15 mouse cellular contexts compared by ENCODE assay signal in genomic region chr7:45175929-45176328, GRCm38 (mm10). TPM values are rescaled to one million over a fixed set of nuclear protein-coding genes. Genes with fewer than 3 reads are reported as not detected.
DNase-seq lines count a peak whose midpoint lies in the region; ATAC-seq and TF ChIP-seq lines count a peak whose summit lies in the region.
"Had no signal": no experiment of that assay in that cellular context is flagged by ENCODE, and none has a peak within 500 bp of the region (broad histone marks: within the 10 kb centered on the region; RNA-seq: fewer than 3 reads in every experiment).

No protein-coding gene starts in this region.

- ATAC-seq in intestine, embryonic 14.5 days (replicated peaks; ENCODE audit: low FRiP score, low TSS enrichment, low read depth) = no peak
- ATAC-seq in intestine, postnatal 0 days = no peak
- no peak for ATAC-seq in embryonic facial prominence, embryonic 13.5 days (ENCODE audit: insufficient number of reproducible peaks, insufficient read depth, low FRiP score, low TSS enrichment, low read depth)
- no peak for ATAC-seq in hindbrain, embryonic 13.5 days (ENCODE audit: low FRiP score)
- no peak for ATAC-seq in midbrain, embryonic 15.5 days (replicated peaks)
- ATAC-seq in erythroblast, adult 5-6 weeks (replicated peaks; ENCODE audit: low FRiP score, poor library complexity, severe bottlenecking) = no peak

- peak overlapping the region; percentile 31 for H3K4me2 ChIP-seq in intestine, embryonic 14.5 days (ENCODE audit: low read length)
- H3K4me2 ChIP-seq in intestine, postnatal 0 days (replicated peaks; ENCODE audit: low read depth) = no peak overlapping the region
- H3K4me2 ChIP-seq in embryonic facial prominence, embryonic 13.5 days = peak overlapping the region; percentile 52
- H3K4me2 ChIP-seq in hindbrain, embryonic 13.5 days = peak overlapping the region; percentile 31
- H3K4me2 ChIP-seq in midbrain, embryonic 15.5 days = peak overlapping the region; percentile 35

- peaks cover 5% of the 10 kb centered on the region for H3K4me1 ChIP-seq in intestine, embryonic 14.5 days (replicated peaks; ENCODE audit: control insufficient read depth, insufficient read depth, low read length)
- no peaks in the 10 kb centered on the region for H3K4me1 ChIP-seq in intestine, postnatal 0 days (replicated peaks; ENCODE audit: control insufficient read depth, insufficient read depth, low read length)
- H3K4me1 ChIP-seq in embryonic facial prominence, embryonic 13.5 days = peaks cover 21% of the 10 kb centered on the region
- H3K4me1 ChIP-seq in hindbrain, embryonic 13.5 days (replicated peaks) = peaks cover 18% of the 10 kb centered on the region
- H3K4me1 ChIP-seq in midbrain, embryonic 15.5 days = peaks cover 15% of the 10 kb centered on the region

- H3K27ac ChIP-seq in intestine, embryonic 14.5 days (ENCODE audit: low read depth) = no peak overlapping the region
- no peak overlapping the region for H3K27ac ChIP-seq in intestine, postnatal 0 days (ENCODE audit: low read depth, low read length)
- no peak overlapping the region for H3K27ac ChIP-seq in embryonic facial prominence, embryonic 13.5 days
- no peak overlapping the region for H3K27ac ChIP-seq in hindbrain, embryonic 13.5 days
- H3K27ac ChIP-seq in midbrain, embryonic 15.5 days = no peak overlapping the region

- no peak for DNase-seq in intestine, embryonic 14.5 days (ENCODE audit: low spot score)
- no peak for DNase-seq in left cerebral cortex, postnatal 25 days (ENCODE audit: low spot score in 2 of 2)
- DNase-seq in kidney, postnatal 14 days = no peak
- DNase-seq: adrenal gland, postnatal 36 days; embryo, embryonic 11 days; liver; right cerebral cortex, adult 18-20 months; thymus, postnatal 4 days had no signal

- no peaks in the 10 kb centered on the region; the same call in 1 of the 2 replicates for H3K9me3 ChIP-seq in intestine, embryonic 14.5 days (ENCODE audit: control insufficient read depth, low read length)
- H3K9me3 ChIP-seq in intestine, postnatal 0 days (ENCODE audit: control insufficient read depth) = no peaks in the 10 kb centered on the region
- no peaks in the 10 kb centered on the region for H3K9me3 ChIP-seq in embryonic facial prominence, embryonic 13.5 days
- H3K9me3 ChIP-seq in hindbrain, embryonic 13.5 days = no peaks in the 10 kb centered on the region
- no peaks in the 10 kb centered on the region for H3K9me3 ChIP-seq in midbrain, embryonic 15.5 days

- 2% methylated on average over 23 of the region's 23 CpGs for WGBS in intestine, embryonic 14.5 days
- WGBS in intestine, postnatal 0 days = 2% methylated on average over 23 of the region's 23 CpGs
- 2% methylated on average over 23 of the region's 23 CpGs for WGBS in embryonic facial prominence, embryonic 13.5 days
- WGBS in hindbrain, embryonic 13.5 days = 1% methylated on average over 23 of the region's 23 CpGs
- 2% methylated on average over 23 of the region's 23 CpGs for WGBS in midbrain, embryonic 15.5 days

- intact Hi-C loops in left cerebral cortex, postnatal 25 days (cut with DNase I) = no loop called here

- no peaks in the 10 kb centered on the region for H3K36me3 ChIP-seq in intestine, embryonic 14.5 days (ENCODE audit: control insufficient read depth, insufficient read depth, low read length)
- no peaks in the 10 kb centered on the region for H3K36me3 ChIP-seq in intestine, postnatal 0 days (ENCODE audit: control insufficient read depth, insufficient read depth)
- H3K36me3 ChIP-seq in embryonic facial prominence, embryonic 13.5 days = no peaks in the 10 kb centered on the region
- no peaks in the 10 kb centered on the region for H3K36me3 ChIP-seq in hindbrain, embryonic 13.5 days
- H3K36me3 ChIP-seq in midbrain, embryonic 15.5 days (replicated peaks) = no peaks in the 10 kb centered on the region

- no peak overlapping the region for H3K9ac ChIP-seq in intestine, embryonic 14.5 days (ENCODE audit: low read length)
- H3K9ac ChIP-seq in intestine, postnatal 0 days (ENCODE audit: low read depth, low read length) = no peak overlapping the region
- H3K9ac ChIP-seq in embryonic facial prominence, embryonic 13.5 days = peak overlapping the region; percentile 55; the same call in 1 of the 2 replicates
- H3K9ac ChIP-seq in hindbrain, embryonic 13.5 days = 0 out of 2 replicates have a peak overlapping the region, but pooled peaks have one; percentile 39
- H3K9ac ChIP-seq in midbrain, embryonic 15.5 days = 0 out of 2 replicates have a peak overlapping the region, but pooled peaks have one; percentile 4

- peaks cover 81% of the 10 kb centered on the region for H3K27me3 ChIP-seq in intestine, embryonic 14.5 days (replicated peaks; ENCODE audit: control insufficient read depth, insufficient read depth, low read length)
- peaks cover 79% of the 10 kb centered on the region for H3K27me3 ChIP-seq in intestine, postnatal 0 days (replicated peaks; ENCODE audit: control insufficient read depth, insufficient read depth, low read length)
- peaks cover 96% of the 10 kb centered on the region for H3K27me3 ChIP-seq in embryonic facial prominence, embryonic 13.5 days
- peaks cover 97% of the 10 kb centered on the region for H3K27me3 ChIP-seq in hindbrain, embryonic 13.5 days
- H3K27me3 ChIP-seq in midbrain, embryonic 15.5 days (replicated peaks) = peaks cover 76% of the 10 kb centered on the region

- TF ChIP-seq CTCF in intestine, postnatal 0 days (IDR thresholded peaks at IDR 0.05; ENCODE audit: low read depth) = no peak

- no peak overlapping the region; the same call in 1 of the 2 replicates for H3K4me3 ChIP-seq in intestine, embryonic 14.5 days (ENCODE audit: low read depth, low read length)
- no peak overlapping the region for H3K4me3 ChIP-seq in intestine, postnatal 0 days (ENCODE audit: low read depth, low read length)
- peak overlapping the region; percentile 33 for H3K4me3 ChIP-seq in embryonic facial prominence, embryonic 13.5 days
- H3K4me3 ChIP-seq in hindbrain, embryonic 13.5 days = peak overlapping the region; percentile 17
- peak overlapping the region; percentile 18 for H3K4me3 ChIP-seq in midbrain, embryonic 15.5 days
- H3K4me3 ChIP-seq: megakaryocyte, embryonic 14.5 days had no signal

RNA-seq across cellular contexts. Expression of gene Gfy, which starts 3.4 kb away (rescaled TPM):
- polyA plus RNA-seq in intestine, embryonic 14.5 days (2014; fragmentation: Nextera tagmentation; extraction: Ambion mirVana) = not detected in 2 replicates
- polyA plus RNA-seq in intestine, postnatal 0 days (2015; fragmentation: Nextera tagmentation; extraction: Ambion mirVana) = not detected in 2 replicates
- 1.8 and 2.6 TPM in 2 replicates for polyA plus RNA-seq in embryonic facial prominence, embryonic 13.5 days (2015; fragmentation: Nextera tagmentation; extraction: Ambion mirVana)
- not detected in 2 replicates for polyA plus RNA-seq in hindbrain, embryonic 13.5 days (2015; fragmentation: Nextera tagmentation; extraction: Ambion mirVana)
- polyA plus RNA-seq in midbrain, embryonic 15.5 days (2015; fragmentation: Nextera tagmentation; extraction: Ambion mirVana) = not detected in 2 replicates
- not detected in 2 replicates for total RNA-seq in erythroblast, adult 5-6 weeks (2015; ENCODE audit: low replicate concordance)
- not detected in 2 replicates for total RNA-seq in erythroblast, adult 5-6 weeks (2017; ENCODE audit: low replicate concordance)
- total RNA-seq in left cerebral cortex, postnatal 25 days (2021) = under 1 TPM in 1 of 2 experiments, not detected in 1; 0.18 TPM
- total RNA-seq: adrenal gland, postnatal 36 days; granulocyte monocyte progenitor cell, adult 5-6 weeks had no signal

RNA-seq across cellular contexts. Expression of gene Pth2, which starts 4.9 kb away (rescaled TPM):
- polyA plus RNA-seq in intestine, embryonic 14.5 days (2014; fragmentation: Nextera tagmentation; extraction: Ambion mirVana) = not detected in 2 replicates
- polyA plus RNA-seq in intestine, postnatal 0 days (2015; fragmentation: Nextera tagmentation; extraction: Ambion mirVana) = not detected in 2 replicates
- polyA plus RNA-seq in embryonic facial prominence, embryonic 13.5 days (2015; fragmentation: Nextera tagmentation; extraction: Ambion mirVana) = not detected in 2 replicates
- 0.66 TPM in 1 of 2 replicates, not detected in the other for polyA plus RNA-seq in hindbrain, embryonic 13.5 days (2015; fragmentation: Nextera tagmentation; extraction: Ambion mirVana)
- polyA plus RNA-seq in midbrain, embryonic 15.5 days (2015; fragmentation: Nextera tagmentation; extraction: Ambion mirVana) = 0.68 and 0.93 TPM in 2 replicates
- total RNA-seq in erythroblast, adult 5-6 weeks (2015; ENCODE audit: low replicate concordance) = not detected in 2 replicates
- not detected in 2 replicates for total RNA-seq in erythroblast, adult 5-6 weeks (2017; ENCODE audit: low replicate concordance)
- total RNA-seq in left cerebral cortex, postnatal 25 days (2021) = not detected
- total RNA-seq: adrenal gland, postnatal 36 days; granulocyte monocyte progenitor cell, adult 5-6 weeks had no signal

RNA-seq across cellular contexts. Expression of gene Slc17a7, which starts 12.2 kb away (rescaled TPM):
- 0.07 TPM in 1 of 2 replicates, not detected in the other for polyA plus RNA-seq in intestine, embryonic 14.5 days (2014; fragmentation: Nextera tagmentation; extraction: Ambion mirVana)
- not detected in 2 replicates for polyA plus RNA-seq in intestine, postnatal 0 days (2015; fragmentation: Nextera tagmentation; extraction: Ambion mirVana)
- 0.18 and 0.22 TPM in 2 replicates for polyA plus RNA-seq in embryonic facial prominence, embryonic 13.5 days (2015; fragmentation: Nextera tagmentation; extraction: Ambion mirVana)
- polyA plus RNA-seq in hindbrain, embryonic 13.5 days (2015; fragmentation: Nextera tagmentation; extraction: Ambion mirVana) = 0.42 and 0.62 TPM in 2 replicates
- 0.59 and 1.0 TPM in 2 replicates for polyA plus RNA-seq in midbrain, embryonic 15.5 days (2015; fragmentation: Nextera tagmentation; extraction: Ambion mirVana)
- not detected in 2 replicates for total RNA-seq in erythroblast, adult 5-6 weeks (2015; ENCODE audit: low replicate concordance)
- total RNA-seq in erythroblast, adult 5-6 weeks (2017; ENCODE audit: low replicate concordance) = 0.28 TPM in 1 of 2 replicates, not detected in the other
- 1,000 to 10,000 TPM; 1,365 to 1,520 TPM for total RNA-seq in left cerebral cortex, postnatal 25 days (2021)

RNA-seq across cellular contexts. Expression of gene Aldh16a1, which starts 21.5 kb away (rescaled TPM):
- 50.9 and 66.6 TPM in 2 replicates for polyA plus RNA-seq in intestine, embryonic 14.5 days (2014; fragmentation: Nextera tagmentation; extraction: Ambion mirVana)
- polyA plus RNA-seq in intestine, postnatal 0 days (2015; fragmentation: Nextera tagmentation; extraction: Ambion mirVana) = 86.8 and 102 TPM in 2 replicates
- polyA plus RNA-seq in embryonic facial prominence, embryonic 13.5 days (2015; fragmentation: Nextera tagmentation; extraction: Ambion mirVana) = 43.6 and 52.0 TPM in 2 replicates
- polyA plus RNA-seq in hindbrain, embryonic 13.5 days (2015; fragmentation: Nextera tagmentation; extraction: Ambion mirVana) = 23.7 and 24.5 TPM in 2 replicates
- polyA plus RNA-seq in midbrain, embryonic 15.5 days (2015; fragmentation: Nextera tagmentation; extraction: Ambion mirVana) = 16.1 and 19.8 TPM in 2 replicates
- 10.2 and 12.7 TPM in 2 replicates for total RNA-seq in erythroblast, adult 5-6 weeks (2015; ENCODE audit: low replicate concordance)
- total RNA-seq in erythroblast, adult 5-6 weeks (2017; ENCODE audit: low replicate concordance) = 6.3 and 10.3 TPM in 2 replicates
- 10 to 100 TPM; 13.6 to 14.1 TPM for total RNA-seq in left cerebral cortex, postnatal 25 days (2021)

RNA-seq across cellular contexts. Expression of gene Pih1d1, which starts 21.8 kb away (rescaled TPM):
- 108 and 113 TPM in 2 replicates for polyA plus RNA-seq in intestine, embryonic 14.5 days (2014; fragmentation: Nextera tagmentation; extraction: Ambion mirVana)
- polyA plus RNA-seq in intestine, postnatal 0 days (2015; fragmentation: Nextera tagmentation; extraction: Ambion mirVana) = 63.6 and 64.7 TPM in 2 replicates
- polyA plus RNA-seq in embryonic facial prominence, embryonic 13.5 days (2015; fragmentation: Nextera tagmentation; extraction: Ambion mirVana) = 78.5 and 97.7 TPM in 2 replicates
- polyA plus RNA-seq in hindbrain, embryonic 13.5 days (2015; fragmentation: Nextera tagmentation; extraction: Ambion mirVana) = 85.6 and 94.4 TPM in 2 replicates
- 87.1 and 90.0 TPM in 2 replicates for polyA plus RNA-seq in midbrain, embryonic 15.5 days (2015; fragmentation: Nextera tagmentation; extraction: Ambion mirVana)
- total RNA-seq in erythroblast, adult 5-6 weeks (2015; ENCODE audit: low replicate concordance) = 33.4 and 59.6 TPM in 2 replicates
- 2.7 and 15.8 TPM in 2 replicates for total RNA-seq in erythroblast, adult 5-6 weeks (2017; ENCODE audit: low replicate concordance)
- total RNA-seq in left cerebral cortex, postnatal 25 days (2021) = 10 to 100 TPM; 45.8 to 49.3 TPM

Comparison
In these comparisons a context has a peak if more than half of its experiments do, and no peak if none do; other contexts are left out.
1. H3K4me3 ChIP-seq: peak in embryonic facial prominence, embryonic 13.5 days (single experiment), hindbrain, embryonic 13.5 days (single experiment) and midbrain, embryonic 15.5 days (single experiment); none in intestine, embryonic 14.5 days (single experiment) and intestine, postnatal 0 days (single experiment).
2. H3K9ac ChIP-seq: peak in embryonic facial prominence, embryonic 13.5 days (single experiment), hindbrain, embryonic 13.5 days (single experiment) and midbrain, embryonic 15.5 days (single experiment); none in intestine, embryonic 14.5 days (single experiment) and intestine, postnatal 0 days (single experiment).